Mouse (Mus musculus) right cerebral cortex, adult 18-20 months (tissue): ENCODE results near the gene Nop9.

Experiments
- DNase-seq: peaks from one replicate; pipeline ENCODE4 v3.0.0; 2022; ENCODE audit warnings: mixed read lengths

Gene Nop9

GRCm38 (mm10) chr14:55777806-55778205 lies 32.3 kb downstream of the Nop9 start:
- DNase-seq, result no peak

- DNase-seq, result no peak
Measured at GRCm38 (mm10) chr14:55778686-55779085, 33.2 kb downstream of the Nop9 start.

- DNase-seq, result no peak
Measured at GRCm38 (mm10) chr14:55779656-55780055, 34.2 kb downstream of the Nop9 start.

GRCm38 (mm10) chr14:55780736-55781135 lies 35.2 kb downstream of the Nop9 start:
- DNase-seq, result no peak

- DNase-seq, result peak; percentile 40
Measured at GRCm38 (mm10) chr14:55781310-55781709, 35.8 kb downstream of the Nop9 start.

- no peak for DNase-seq
Measured at GRCm38 (mm10) chr14:55782361-55782960, 37.0 kb downstream of the Nop9 start.

- DNase-seq, result no peak
Measured at GRCm38 (mm10) chr14:55783171-55783957, 37.9 kb downstream of the Nop9 start.

- DNase-seq, result no peak
Measured at GRCm38 (mm10) chr14:55783958-55784235, 38.4 kb downstream of the Nop9 start, which contains the start of gene Adcy4. TSS of gene Adcy4 (minus strand) at chr14:55784095.

- no peak for DNase-seq
Measured at GRCm38 (mm10) chr14:55785195-55785594, 39.7 kb downstream of the Nop9 start.

- DNase-seq, result no peak
Measured at GRCm38 (mm10) chr14:55787731-55788130, 42.2 kb downstream of the Nop9 start.

- no peak for DNase-seq
Measured at GRCm38 (mm10) chr14:55788256-55789050, 43.0 kb downstream of the Nop9 start, which contains the start of gene Ripk3. TSS of gene Ripk3 (minus strand) at chr14:55788865.

GRCm38 (mm10) chr14:55793461-55793860 lies 48.0 kb downstream of the Nop9 start:
- DNase-seq, result no peak

GRCm38 (mm10) chr14:55793946-55794345 lies 48.5 kb downstream of the Nop9 start:
- no peak for DNase-seq

GRCm38 (mm10) chr14:55795380-55796163 lies 50.1 kb downstream of the Nop9 start:
- no peak for DNase-seq
